Mouse (Mus musculus): ENCODE results near the gene Arhgef3. TPM values are rescaled to one million over a fixed set of nuclear protein-coding genes. Genes with fewer than 3 reads are reported as not detected.
A peak's percentile ranks its signal among the peaks of the same experiment; 100 is the strongest.

Arhgef3 gene
- polyA plus RNA-seq, 1 experiment from 2014 or later = 6.6 TPM

DNA sequence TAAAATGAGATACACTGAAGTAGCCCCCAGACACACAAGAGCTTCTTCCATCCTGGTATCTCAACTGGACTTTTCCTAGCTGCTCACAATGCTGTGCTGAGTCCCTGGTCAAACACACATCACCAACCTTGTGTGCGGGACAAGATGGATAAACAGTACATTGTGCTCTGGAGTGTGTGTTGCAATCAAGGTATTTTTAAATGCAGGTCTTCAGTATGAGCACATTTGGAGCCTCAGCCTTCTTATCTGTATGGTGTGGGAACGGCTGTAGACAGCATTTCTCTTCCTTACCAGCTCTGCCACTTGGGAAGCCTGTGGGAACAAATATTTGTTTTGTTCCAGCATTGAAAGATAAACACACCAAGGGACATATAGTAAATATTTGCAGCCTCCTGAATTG is 184.2 kb downstream of the Arhgef3 start:
- Histone ChIP-seq H3K4me3 (replicated peaks) (no peak overlapping the region), H3K9ac (no peak overlapping the region), H3K27ac (replicated peaks) (peak overlapping the region; percentile 45; the same call in 1 of the 2 replicates), H3K9me3 (replicated peaks) (no peaks in the 10 kb centered on the region), H3K27me3 (no peaks in the 10 kb centered on the region), H3K4me1 (replicated peaks) (peaks cover 5% of the 10 kb centered on the region; the same call in 1 of the 2 replicates), H3K36me3 (replicated peaks) (no peaks in the 10 kb centered on the region), H3K4me2 (no peak overlapping the region)
- peak; percentile 39; the same call in 1 of the 2 replicates for ATAC-seq (ENCODE audit: insufficient read depth)
- 43% methylated on average over 2 of the region's 2 CpGs for WGBS (ENCODE audit: insufficient replicate concordance)

DNA sequence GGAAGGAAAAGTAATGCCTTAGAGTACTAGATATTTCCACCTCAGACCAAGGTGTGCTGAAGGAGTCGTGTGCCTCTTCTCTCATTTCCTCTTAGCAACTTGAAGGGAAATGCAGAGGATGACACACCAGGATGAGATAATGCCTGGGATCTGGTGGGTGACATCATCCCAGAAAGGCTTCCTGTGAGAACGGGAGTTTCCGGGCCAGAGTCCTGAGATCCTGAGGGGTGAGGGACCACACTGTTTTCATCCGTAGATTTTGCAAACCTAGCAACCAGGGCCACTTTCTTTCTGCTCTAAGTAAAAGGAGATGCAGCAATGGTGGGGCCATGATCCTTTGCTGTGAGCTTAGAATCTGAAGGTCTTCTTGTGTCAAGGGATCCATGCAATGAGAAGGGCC is 185.0 kb downstream of the Arhgef3 start:
- 27% methylated on average over 4 of the region's 4 CpGs for WGBS (ENCODE audit: insufficient replicate concordance)
- H3K4me1 ChIP-seq (replicated peaks) = peaks cover 5% of the 10 kb centered on the region; the same call in 1 of the 2 replicates
- peak overlapping the region; percentile 45; the same call in 1 of the 2 replicates for H3K27ac ChIP-seq (replicated peaks)
- no peak overlapping the region for H3K4me3 ChIP-seq (replicated peaks)
- no peaks in the 10 kb centered on the region for H3K27me3 ChIP-seq
- no peak overlapping the region for H3K9ac ChIP-seq
- H3K9me3 ChIP-seq (replicated peaks) = no peaks in the 10 kb centered on the region
- no peaks in the 10 kb centered on the region for H3K36me3 ChIP-seq (replicated peaks)
- H3K4me2 ChIP-seq = no peak overlapping the region
- no peak for ATAC-seq (ENCODE audit: insufficient read depth)

DNA sequence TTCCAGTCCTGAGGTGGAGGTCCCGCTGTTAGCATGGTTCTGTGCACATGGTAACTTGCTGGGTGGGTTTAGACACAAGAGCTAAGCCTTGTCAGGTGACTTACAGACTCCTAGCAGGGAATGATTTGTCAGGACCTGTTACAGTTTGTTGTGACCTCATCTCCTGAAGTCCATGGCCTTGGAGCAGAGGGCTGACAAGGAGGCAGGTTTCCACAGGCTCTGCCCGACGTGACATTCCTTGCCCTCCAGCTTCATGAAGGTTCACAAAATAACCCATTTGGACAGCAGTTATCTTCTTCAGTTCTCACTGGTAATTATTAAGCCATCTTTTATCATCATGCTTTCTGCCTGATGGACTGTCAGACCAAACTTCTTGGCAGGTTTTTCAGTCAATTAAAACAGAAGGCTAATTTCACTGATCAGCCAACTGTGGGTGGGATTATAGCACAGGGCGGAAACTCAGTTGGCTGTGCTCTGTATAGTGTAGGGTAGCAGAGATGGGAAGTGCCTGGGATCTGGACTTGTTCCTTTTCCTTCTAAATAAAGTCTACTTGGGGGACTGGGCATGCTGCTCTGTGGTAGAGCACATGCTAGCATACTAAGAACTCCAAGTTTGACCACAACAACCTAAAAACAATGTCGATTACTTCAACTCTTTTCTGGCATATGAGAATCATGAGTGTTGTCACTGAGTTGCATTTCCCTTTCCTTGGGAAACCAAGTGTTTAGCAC is 187.2 kb downstream of the Arhgef3 start:
- no peaks in the 10 kb centered on the region for H3K27me3 ChIP-seq
- peaks cover 5% of the 10 kb centered on the region; the same call in 1 of the 2 replicates for H3K4me1 ChIP-seq (replicated peaks)
- 65% methylated on average over 5 of the region's 5 CpGs for WGBS (ENCODE audit: insufficient replicate concordance)
- no peaks in the 10 kb centered on the region for H3K36me3 ChIP-seq (replicated peaks)
- H3K4me3 ChIP-seq (replicated peaks) = no peak overlapping the region
- H3K27ac ChIP-seq (replicated peaks) = no peak overlapping the region
- no peaks in the 10 kb centered on the region for H3K9me3 ChIP-seq (replicated peaks)
- ATAC-seq (ENCODE audit: insufficient read depth) = no peak
- no peak overlapping the region for H3K4me2 ChIP-seq
- no peak overlapping the region for H3K9ac ChIP-seq

DNA sequence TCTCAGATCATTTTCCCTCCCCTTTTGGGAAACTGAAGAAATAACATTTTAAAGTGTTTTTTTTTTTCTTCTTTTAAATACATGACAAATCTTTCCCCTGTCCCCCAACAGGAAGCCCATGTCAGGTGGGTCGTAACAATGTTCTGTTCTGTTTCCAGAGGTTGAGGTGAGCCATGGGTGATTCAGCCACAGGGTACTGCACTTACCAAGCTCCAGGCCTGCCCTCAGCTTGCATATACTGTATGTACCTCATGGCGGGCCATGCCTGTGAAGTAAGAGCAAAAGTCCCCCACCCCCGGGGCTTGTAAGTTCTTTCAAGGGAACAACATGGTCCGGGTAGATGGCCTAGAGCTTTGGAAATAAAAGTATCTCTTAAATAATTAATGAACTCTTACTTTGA is 188.6 kb downstream of the Arhgef3 start:
- H3K4me2 ChIP-seq = no peak overlapping the region
- no peak overlapping the region for H3K4me3 ChIP-seq (replicated peaks)
- WGBS (ENCODE audit: insufficient replicate concordance) = 62% methylated on average over 4 of the region's 4 CpGs
- no peaks in the 10 kb centered on the region for H3K4me1 ChIP-seq (replicated peaks)
- no peak overlapping the region for H3K9ac ChIP-seq
- H3K27ac ChIP-seq (replicated peaks) = no peak overlapping the region
- ATAC-seq (ENCODE audit: insufficient read depth) = no peak
- H3K36me3 ChIP-seq (replicated peaks) = no peaks in the 10 kb centered on the region
- no peaks in the 10 kb centered on the region for H3K27me3 ChIP-seq
- no peaks in the 10 kb centered on the region for H3K9me3 ChIP-seq (replicated peaks)

DNA sequence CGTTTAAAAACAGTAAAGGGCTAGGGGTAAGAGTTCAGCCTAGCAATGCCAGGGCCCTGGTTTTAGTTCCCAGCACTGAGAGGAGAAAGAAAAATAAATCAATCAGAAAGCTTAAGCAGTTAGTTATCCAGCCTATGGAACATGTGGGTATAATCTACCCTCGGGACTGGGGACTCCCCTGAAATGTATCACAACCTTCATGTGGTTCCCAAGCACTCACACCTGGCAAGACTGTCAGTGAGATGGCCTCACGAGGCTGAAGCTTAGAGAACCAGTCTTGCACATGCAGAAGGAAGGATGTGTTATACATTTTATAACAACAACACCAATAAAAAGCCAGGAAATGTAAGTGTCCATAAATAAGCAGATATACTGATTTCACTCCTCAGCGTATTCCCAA is 189.7 kb downstream of the Arhgef3 start:
- no peak overlapping the region for H3K9ac ChIP-seq
- WGBS (ENCODE audit: insufficient replicate concordance) = 52% methylated on average over 4 of the region's 4 CpGs
- H3K36me3 ChIP-seq (replicated peaks) = no peaks in the 10 kb centered on the region
- no peaks in the 10 kb centered on the region for H3K9me3 ChIP-seq (replicated peaks)
- H3K4me1 ChIP-seq (replicated peaks) = no peaks in the 10 kb centered on the region
- H3K4me3 ChIP-seq (replicated peaks) = no peak overlapping the region
- H3K27ac ChIP-seq (replicated peaks) = no peak overlapping the region
- no peak overlapping the region for H3K4me2 ChIP-seq
- H3K27me3 ChIP-seq = no peaks in the 10 kb centered on the region
- no peak for ATAC-seq (ENCODE audit: insufficient read depth)

DNA sequence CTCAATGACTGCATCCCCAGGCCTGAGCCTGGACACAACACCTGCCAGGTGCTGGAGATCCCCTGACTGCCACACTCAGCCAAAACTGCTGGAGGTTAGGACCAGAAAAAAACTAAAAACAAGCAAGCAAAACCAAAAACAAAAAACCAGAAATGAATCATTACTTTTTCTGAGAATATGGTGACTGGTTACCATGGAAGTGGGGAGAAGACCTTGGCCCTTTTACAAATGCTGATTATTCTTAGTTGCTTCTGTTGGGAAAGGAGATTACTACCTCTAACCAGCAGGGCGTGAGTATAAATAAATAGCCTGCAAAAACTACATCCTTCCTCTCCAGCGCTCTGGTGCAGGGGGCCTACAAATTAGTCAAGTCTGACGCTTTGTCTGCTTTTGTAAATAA is 194.1 kb downstream of the Arhgef3 start:
- H3K9ac ChIP-seq = no peak overlapping the region
- 0 out of 2 replicates have a peak, but pooled peaks cover 5% of the 10 kb centered on the region for H3K4me1 ChIP-seq (replicated peaks)
- no peak for ATAC-seq (ENCODE audit: insufficient read depth)
- no peaks in the 10 kb centered on the region for H3K9me3 ChIP-seq (replicated peaks)
- H3K27me3 ChIP-seq = no peaks in the 10 kb centered on the region
- H3K4me3 ChIP-seq (replicated peaks) = no peak overlapping the region
- H3K27ac ChIP-seq (replicated peaks) = no peak overlapping the region
- WGBS (ENCODE audit: insufficient replicate concordance) = 59% methylated on average over 3 of the region's 3 CpGs
- H3K4me2 ChIP-seq = no peak overlapping the region
- no peaks in the 10 kb centered on the region for H3K36me3 ChIP-seq (replicated peaks)

DNA sequence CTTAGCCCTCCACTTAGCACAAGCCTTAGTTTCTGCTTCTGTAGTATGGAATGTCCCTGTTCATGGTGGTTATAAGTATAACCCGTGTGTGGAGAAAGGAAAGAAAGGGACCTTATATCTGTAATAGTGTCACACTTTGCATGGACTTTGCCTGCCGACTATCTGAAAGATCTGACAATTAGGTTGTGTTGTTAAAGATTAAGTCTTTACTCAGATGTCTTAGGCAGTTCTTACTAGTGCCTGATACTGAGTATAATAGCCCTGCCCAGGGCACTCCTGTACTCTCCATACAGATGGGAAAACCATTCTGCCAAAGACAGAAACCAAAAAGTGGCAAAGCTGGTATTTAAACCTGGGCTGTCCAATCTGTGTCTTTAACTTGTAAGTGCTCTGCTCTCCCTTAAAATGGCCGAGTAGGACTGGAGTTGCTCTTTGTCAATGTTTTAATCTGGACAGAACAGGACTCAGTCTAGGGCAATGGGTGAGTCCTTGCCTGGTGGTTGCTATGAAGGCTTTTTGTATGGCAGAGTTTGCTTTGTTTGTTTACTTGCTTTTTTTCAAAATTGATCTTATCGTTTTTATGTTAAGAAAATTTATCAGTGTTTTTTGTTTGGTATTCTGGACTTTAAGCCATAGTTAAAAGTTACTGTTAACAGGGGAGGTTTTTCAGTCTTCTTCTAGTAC is 196.0 kb downstream of the Arhgef3 start:
- H3K4me2 ChIP-seq = no peak overlapping the region
- H3K27ac ChIP-seq (replicated peaks) = no peak overlapping the region
- H3K36me3 ChIP-seq (replicated peaks) = no peaks in the 10 kb centered on the region
- 50% methylated on average over 4 of the region's 4 CpGs for WGBS (ENCODE audit: insufficient replicate concordance)
- no peaks in the 10 kb centered on the region for H3K27me3 ChIP-seq
- no peak for ATAC-seq (ENCODE audit: insufficient read depth)
- H3K9me3 ChIP-seq (replicated peaks) = no peaks in the 10 kb centered on the region
- no peak overlapping the region for H3K4me3 ChIP-seq (replicated peaks)
- H3K9ac ChIP-seq = no peak overlapping the region
- H3K4me1 ChIP-seq (replicated peaks) = 0 out of 2 replicates have a peak, but pooled peaks cover 5% of the 10 kb centered on the region

DNA sequence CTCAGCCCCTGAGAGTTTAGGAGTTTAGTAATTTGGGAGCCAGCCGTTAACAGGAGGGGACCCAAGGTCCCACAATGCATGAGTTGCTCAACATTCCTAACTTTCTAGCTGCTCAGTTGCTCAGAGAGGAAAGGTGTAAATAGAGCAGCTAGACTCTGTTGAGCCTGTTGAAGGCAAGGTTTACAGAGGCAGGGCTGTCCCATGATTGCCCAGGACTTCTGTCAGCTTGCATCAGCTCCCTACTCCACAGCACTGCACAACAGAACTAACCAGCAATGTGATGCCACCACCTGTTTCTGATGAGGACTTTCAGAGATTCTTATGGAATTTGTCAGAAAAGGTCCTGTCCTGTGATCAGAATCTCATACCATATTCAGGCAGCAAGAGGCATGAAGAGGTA is 197.7 kb downstream of the Arhgef3 start:
- H3K4me1 ChIP-seq (replicated peaks) = 0 out of 2 replicates have a peak, but pooled peaks cover 5% of the 10 kb centered on the region
- H3K4me3 ChIP-seq (replicated peaks) = no peak overlapping the region
- no peak overlapping the region for H3K27ac ChIP-seq (replicated peaks)
- no peak overlapping the region for H3K9ac ChIP-seq
- H3K4me2 ChIP-seq = no peak overlapping the region
- H3K27me3 ChIP-seq = no peaks in the 10 kb centered on the region
- no peaks in the 10 kb centered on the region for H3K9me3 ChIP-seq (replicated peaks)
- H3K36me3 ChIP-seq (replicated peaks) = no peaks in the 10 kb centered on the region
- WGBS (ENCODE audit: insufficient replicate concordance) = 62% methylated on average over 1 of the region's 1 CpGs
- ATAC-seq (ENCODE audit: insufficient read depth) = peak; percentile 70

DNA sequence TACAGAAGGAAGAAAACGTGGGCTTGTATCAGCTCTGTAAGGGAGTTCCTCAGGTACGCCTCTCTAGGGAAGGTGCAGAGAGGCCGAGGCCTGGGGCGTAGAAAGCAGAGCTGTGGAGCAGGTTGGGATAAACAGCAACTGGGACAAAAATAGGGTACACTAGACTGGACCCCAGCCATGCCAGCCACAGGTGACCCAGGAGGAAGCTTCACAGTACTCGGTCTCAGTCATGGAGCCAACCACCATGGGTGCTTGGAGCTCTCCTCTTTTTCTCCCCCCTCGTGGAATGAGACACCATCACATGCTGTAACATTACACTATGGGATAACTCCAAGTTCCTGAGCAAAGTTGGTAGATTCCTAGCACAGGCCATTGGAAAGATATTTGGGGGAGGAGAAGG is 201.0 kb downstream of the Arhgef3 start:
- no peak for ATAC-seq (ENCODE audit: insufficient read depth)
- WGBS (ENCODE audit: insufficient replicate concordance) = 58% methylated on average over 6 of the region's 6 CpGs

DNA sequence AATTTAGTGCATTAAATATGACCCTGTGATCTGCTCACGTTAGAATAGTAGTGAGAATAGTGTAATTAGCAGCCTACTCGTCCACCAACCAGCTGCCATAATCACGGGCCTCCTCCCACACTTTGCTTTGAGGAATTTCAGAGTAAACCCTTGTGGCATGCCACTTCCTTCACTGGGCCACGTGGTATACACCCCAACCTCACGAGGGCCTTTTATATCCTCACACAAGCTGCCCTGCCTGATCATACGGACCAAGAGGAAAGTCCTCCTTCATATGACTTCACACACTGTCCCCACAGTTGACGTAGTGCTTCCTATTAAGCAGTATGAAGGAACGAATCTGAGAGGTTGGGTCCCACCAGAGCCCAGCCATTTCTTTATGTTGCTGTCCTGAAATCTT is 202.4 kb downstream of the Arhgef3 start:
- H3K4me2 ChIP-seq = no peak overlapping the region
- H3K27ac ChIP-seq (replicated peaks) = no peak overlapping the region
- H3K4me1 ChIP-seq (replicated peaks) = 0 out of 2 replicates have a peak, but pooled peaks cover 5% of the 10 kb centered on the region
- no peak overlapping the region for H3K9ac ChIP-seq
- WGBS (ENCODE audit: insufficient replicate concordance) = 34% methylated on average over 8 of the region's 8 CpGs
- H3K36me3 ChIP-seq (replicated peaks) = no peaks in the 10 kb centered on the region
- H3K9me3 ChIP-seq (replicated peaks) = no peaks in the 10 kb centered on the region
- H3K27me3 ChIP-seq = no peaks in the 10 kb centered on the region
- no peak for ATAC-seq (ENCODE audit: insufficient read depth)
- no peak overlapping the region for H3K4me3 ChIP-seq (replicated peaks)

More for the DNA sequence above, 201.0 kb downstream of the Arhgef3 start:
- Histone ChIP-seq H3K9me3 (replicated peaks) (no peaks in the 10 kb centered on the region), H3K36me3 (replicated peaks) (no peaks in the 10 kb centered on the region), H3K4me3 (replicated peaks) (no peak overlapping the region), H3K27me3 (no peaks in the 10 kb centered on the region), H3K4me2 (no peak overlapping the region), H3K4me1 (replicated peaks) (0 out of 2 replicates have a peak, but pooled peaks cover 5% of the 10 kb centered on the region), H3K9ac (no peak overlapping the region), H3K27ac (replicated peaks) (no peak overlapping the region)

DNA sequence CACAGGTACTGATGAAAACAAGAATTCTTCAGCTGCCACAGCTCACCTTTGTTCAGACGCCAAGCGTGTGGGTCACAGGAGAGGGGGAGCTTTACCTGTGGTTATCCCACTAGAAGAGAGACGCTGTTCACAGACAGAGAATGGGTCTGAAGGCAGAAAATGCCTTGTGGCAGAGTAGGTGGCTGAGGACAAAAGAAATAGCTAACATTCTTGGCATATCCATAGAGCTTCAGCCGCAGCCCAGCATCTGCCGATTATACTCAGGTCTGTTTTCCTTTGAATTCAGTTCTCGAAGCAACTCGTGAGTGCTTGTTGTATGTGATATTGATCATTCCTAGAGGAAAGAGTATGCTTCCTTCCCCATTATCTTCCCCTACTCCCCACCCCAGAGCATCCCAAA is 204.7 kb downstream of the Arhgef3 start:
- no peak overlapping the region for H3K27ac ChIP-seq (replicated peaks)
- H3K9ac ChIP-seq = no peak overlapping the region
- no peaks in the 10 kb centered on the region for H3K9me3 ChIP-seq (replicated peaks)
- H3K4me3 ChIP-seq (replicated peaks) = no peak overlapping the region
- ATAC-seq (ENCODE audit: insufficient read depth) = no peak
- no peaks in the 10 kb centered on the region for H3K4me1 ChIP-seq (replicated peaks)
- H3K36me3 ChIP-seq (replicated peaks) = no peaks in the 10 kb centered on the region
- 59% methylated on average over 7 of the region's 7 CpGs for WGBS (ENCODE audit: insufficient replicate concordance)
- no peaks in the 10 kb centered on the region for H3K27me3 ChIP-seq
- no peak overlapping the region for H3K4me2 ChIP-seq

Measured in liver, embryonic 15.5 days (tissue).